ENCODE assay signal across 17 mouse cellular contexts in genomic region chr11:119897041-119897440, GRCm38 (mm10). TPM values are rescaled to one million over a fixed set of nuclear protein-coding genes. Genes with fewer than 3 reads are reported as not detected.
DNase-seq lines count a peak whose midpoint lies in the region; ATAC-seq and TF ChIP-seq lines count a peak whose summit lies in the region.
"Had no signal": no experiment of that assay in that cellular context is flagged by ENCODE, and none has a peak within 500 bp of the region (broad histone marks: within the 10 kb centered on the region; RNA-seq: fewer than 3 reads in every experiment).

No protein-coding gene starts in this region.

- 0 out of 2 replicates have a peak overlapping the region, but pooled peaks have one; percentile 30 for H3K27ac ChIP-seq in hindbrain, embryonic 11.5 days (ENCODE audit: low read depth, low read length)
- H3K27ac ChIP-seq in hindbrain, embryonic 10.5 days, result no peak overlapping the region
- H3K27ac ChIP-seq in hindbrain, embryonic 14.5 days, result peak overlapping the region; percentile 83
- H3K27ac ChIP-seq in midbrain, postnatal 0 days (ENCODE audit: low read depth, low read length), result peak overlapping the region; percentile 52; the same call in 1 of the 2 replicates
- H3K27ac ChIP-seq: heart, adult 2 months; limb, embryonic 13.5 days; stomach, postnatal 0 days had no signal

- H3K4me3 ChIP-seq in hindbrain, embryonic 11.5 days (ENCODE audit: low read depth, low read length), result no peak overlapping the region
- no peak overlapping the region for H3K4me3 ChIP-seq in hindbrain, embryonic 10.5 days
- no peak overlapping the region for H3K4me3 ChIP-seq in hindbrain, embryonic 14.5 days (replicated peaks; ENCODE audit: low read length)
- no peak overlapping the region for H3K4me3 ChIP-seq in midbrain, postnatal 0 days (ENCODE audit: low read depth, low read length)
- H3K4me3 ChIP-seq: heart, adult 2 months; limb, embryonic 13.5 days had no signal

- no peaks in the 10 kb centered on the region for H3K9me3 ChIP-seq in hindbrain, embryonic 11.5 days (ENCODE audit: control insufficient read depth, low read length)
- no peaks in the 10 kb centered on the region for H3K9me3 ChIP-seq in hindbrain, embryonic 10.5 days
- no peaks in the 10 kb centered on the region for H3K9me3 ChIP-seq in hindbrain, embryonic 14.5 days (ENCODE audit: control insufficient read depth, low read length)
- H3K9me3 ChIP-seq in midbrain, postnatal 0 days (ENCODE audit: low read length), result no peaks in the 10 kb centered on the region
- H3K9me3 ChIP-seq: limb, embryonic 13.5 days had no signal

- H3K4me1 ChIP-seq in hindbrain, embryonic 11.5 days (replicated peaks; ENCODE audit: control insufficient read depth, insufficient read depth, low read length), result no peaks in the 10 kb centered on the region
- peaks cover 23% of the 10 kb centered on the region for H3K4me1 ChIP-seq in hindbrain, embryonic 10.5 days (replicated peaks)
- peaks cover 20% of the 10 kb centered on the region for H3K4me1 ChIP-seq in hindbrain, embryonic 14.5 days (replicated peaks; ENCODE audit: control insufficient read depth, insufficient read depth, low read length)
- no peaks in the 10 kb centered on the region for H3K4me1 ChIP-seq in midbrain, postnatal 0 days (ENCODE audit: insufficient read depth, low read length)
- H3K4me1 ChIP-seq: limb, embryonic 13.5 days had no signal

- no peak for DNase-seq in hindbrain, embryonic 11.5 days (ENCODE audit: low spot score)
- no peak for DNase-seq in hindbrain, embryonic 10.5 days (ENCODE audit: low spot score)
- DNase-seq in brain, adult 2 months (ENCODE audit: low read depth, low spot score), result peak; percentile 49
- peak; percentile 60 for DNase-seq in hindbrain, embryonic 14.5 days (ENCODE audit: low spot score)
- peak; percentile 60 for DNase-seq in midbrain, postnatal 0 days (ENCODE audit: low spot score)
- DNase-seq in kidney, adult 11 months, result no peak
- DNase-seq in thymus, adult 18-20 months, result no peak
- DNase-seq in thymus, postnatal 4 days, result no peak
- DNase-seq: cerebellum, adult 18-20 months; heart, adult 2 months; heart, postnatal 14 days; kidney, postnatal 4 days; lung, postnatal 4 days had no signal

- 0 out of 2 replicates have a peak, but pooled peaks have one; percentile 43 for ATAC-seq in hindbrain, embryonic 11.5 days (ENCODE audit: low FRiP score)
- peak; percentile 77 for ATAC-seq in hindbrain, embryonic 14.5 days (ENCODE audit: low FRiP score)
- peak; percentile 60 for ATAC-seq in midbrain, postnatal 0 days (ENCODE audit: low FRiP score)
- ATAC-seq: activated CD4-positive, CD25-positive, alpha-beta regulatory T cell, adult 4 months; intestine, postnatal 0 days had no signal

- H3K9ac ChIP-seq in hindbrain, embryonic 11.5 days (ENCODE audit: low read depth, low read length), result no peak overlapping the region
- 0 out of 2 replicates have a peak overlapping the region, but pooled peaks have one; percentile 31 for H3K9ac ChIP-seq in hindbrain, embryonic 14.5 days
- no peak overlapping the region for H3K9ac ChIP-seq in midbrain, postnatal 0 days (replicated peaks; ENCODE audit: low read length, poor library complexity, severe bottlenecking)
- H3K9ac ChIP-seq: limb, embryonic 13.5 days had no signal

- H3K27me3 ChIP-seq in hindbrain, embryonic 11.5 days (ENCODE audit: control insufficient read depth, insufficient read depth, low read length), result no peaks in the 10 kb centered on the region
- H3K27me3 ChIP-seq in hindbrain, embryonic 10.5 days (ENCODE audit: insufficient read depth, poor library complexity, severe bottlenecking), result no peaks in the 10 kb centered on the region
- no peaks in the 10 kb centered on the region for H3K27me3 ChIP-seq in hindbrain, embryonic 14.5 days (ENCODE audit: control insufficient read depth, insufficient read depth, low read length)
- no peaks in the 10 kb centered on the region for H3K27me3 ChIP-seq in midbrain, postnatal 0 days (ENCODE audit: insufficient read depth, low read length)
- H3K27me3 ChIP-seq: limb, embryonic 13.5 days had no signal

- peak; percentile 38 for TF ChIP-seq CTCF in midbrain, postnatal 0 days (IDR thresholded peaks at IDR 0.05)

- H3K4me2 ChIP-seq in hindbrain, embryonic 11.5 days (replicated peaks; ENCODE audit: low read depth, low read length), result no peak overlapping the region
- no peak overlapping the region for H3K4me2 ChIP-seq in hindbrain, embryonic 14.5 days (replicated peaks)
- no peak overlapping the region for H3K4me2 ChIP-seq in midbrain, postnatal 0 days (ENCODE audit: low read depth, low read length, poor library complexity, severe bottlenecking)
- H3K4me2 ChIP-seq: limb, embryonic 13.5 days had no signal

- WGBS in hindbrain, embryonic 11.5 days, result 87% methylated on average over 9 of the region's 9 CpGs
- whole genome bisulfite sequencing in hindbrain, embryonic 10.5 days, result 93% methylated on average over 9 of the region's 9 CpGs
- WGBS in hindbrain, embryonic 14.5 days, result 59% methylated on average over 9 of the region's 9 CpGs
- 70% methylated on average over 9 of the region's 9 CpGs for WGBS in midbrain, postnatal 0 days

- H3K36me3 ChIP-seq in hindbrain, embryonic 11.5 days (ENCODE audit: control insufficient read depth, insufficient read depth, low read length), result peaks cover 2% of the 10 kb centered on the region; the same call in 1 of the 2 replicates
- peaks cover 73% of the 10 kb centered on the region for H3K36me3 ChIP-seq in hindbrain, embryonic 10.5 days
- peaks cover 29% of the 10 kb centered on the region for H3K36me3 ChIP-seq in hindbrain, embryonic 14.5 days (replicated peaks; ENCODE audit: control insufficient read depth, insufficient read depth)
- peaks cover 36% of the 10 kb centered on the region for H3K36me3 ChIP-seq in midbrain, postnatal 0 days (ENCODE audit: insufficient read depth, low read length)

RNA-seq across cellular contexts. Expression of gene Chmp6, which starts 16.2 kb away (rescaled TPM):
- 87.2 and 88.3 TPM in 2 replicates for polyA plus RNA-seq in hindbrain, embryonic 11.5 days (2014; fragmentation: Nextera tagmentation; extraction: Ambion mirVana)
- 112 and 114 TPM in 2 replicates for polyA plus RNA-seq in hindbrain, embryonic 10.5 days (2016; fragmentation: Nextera tagmentation; extraction: Ambion mirVana)
- 91.1 and 95.5 TPM in 2 replicates for polyA plus RNA-seq in hindbrain, embryonic 14.5 days (2014; fragmentation: Nextera tagmentation; extraction: Ambion mirVana)
- total RNA-seq in midbrain, postnatal 0 days (2014; rRNA removed), result 79.5 and 101 TPM in 2 replicates
- polyA plus RNA-seq in midbrain, postnatal 0 days (2015; fragmentation: Nextera tagmentation; extraction: Ambion mirVana), result 121 and 129 TPM in 2 replicates

RNA-seq across cellular contexts. Expression of gene Baiap2, which starts 45.5 kb away (rescaled TPM):
- polyA plus RNA-seq in hindbrain, embryonic 11.5 days (2014; fragmentation: Nextera tagmentation; extraction: Ambion mirVana), result 10.1 and 11.5 TPM in 2 replicates
- polyA plus RNA-seq in hindbrain, embryonic 10.5 days (2016; fragmentation: Nextera tagmentation; extraction: Ambion mirVana), result 9.8 and 11.0 TPM in 2 replicates
- polyA plus RNA-seq in hindbrain, embryonic 14.5 days (2014; fragmentation: Nextera tagmentation; extraction: Ambion mirVana), result 13.7 and 14.4 TPM in 2 replicates
- 23.8 and 32.7 TPM in 2 replicates for total RNA-seq in midbrain, postnatal 0 days (2014; rRNA removed)
- polyA plus RNA-seq in midbrain, postnatal 0 days (2015; fragmentation: Nextera tagmentation; extraction: Ambion mirVana), result 18.0 TPM in 2 replicates

Comparison
In these comparisons a context has a peak if more than half of its experiments do, and no peak if none do; other contexts are left out.
1. DNase-seq: peak in brain, adult 2 months (single experiment), hindbrain, embryonic 14.5 days (single experiment) and midbrain, postnatal 0 days (single experiment); none in hindbrain, embryonic 11.5 days (single experiment), hindbrain, embryonic 10.5 days (single experiment), kidney, adult 11 months (single experiment), thymus, adult 18-20 months (0 of 2) and thymus, postnatal 4 days (single experiment).
2. Peak in every context shown above with its lines, with median percentiles within 50 percentile points of each other: ATAC-seq.